Mouse (Mus musculus) ES-E14 (cell line): Measurements from ENCODE around the gene Rpa1.

ENCODE experiments used
- CHD2 ChIP-seq: IDR thresholded peaks from 2 replicates; pipeline ENCODE4 v1.6.1; 2014; ENCODE audit warnings: mild to moderate bottlenecking, low read depth, low read length, inconsistent platforms
- MAFK ChIP-seq: IDR thresholded peaks from 2 replicates; pipeline ENCODE4 v1.6.1; 2014; ENCODE audit warnings: mild to moderate bottlenecking, low read depth, low read length, inconsistent platforms; ENCODE audit not compliant: insufficient read depth
- ZNF384 ChIP-seq: IDR thresholded peaks from 2 replicates; pipeline ENCODE4 v1.6.1; 2012; ENCODE audit warnings: low read depth, low read length, inconsistent platforms

DNA sequence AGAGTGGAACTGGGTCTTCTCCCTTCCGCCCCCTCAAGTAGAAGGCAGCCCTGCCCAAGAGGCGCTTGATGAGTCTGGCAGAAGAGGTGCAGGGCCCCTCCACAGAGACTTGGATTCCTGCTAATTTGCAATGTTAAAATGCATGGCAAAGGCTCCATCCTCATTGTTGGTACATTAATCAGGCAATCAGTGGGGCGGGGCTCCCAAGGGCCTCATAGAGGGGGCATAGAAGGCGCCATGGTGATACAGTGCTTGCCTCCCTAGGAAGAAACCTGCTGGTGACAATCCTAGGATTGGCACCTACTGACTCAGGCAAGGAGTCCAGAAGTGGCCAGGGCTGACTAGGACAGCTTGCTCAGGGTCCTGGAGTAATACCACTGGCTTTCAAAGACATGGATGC, 86.4 kb downstream of the Rpa1 start:
- TF ChIP-seq MAFK: no peak
- no peak for TF ChIP-seq ZNF384
- TF ChIP-seq CHD2: no peak
